Mouse (Mus musculus): Measurements from ENCODE around the gene Srgap3.

DNA sequence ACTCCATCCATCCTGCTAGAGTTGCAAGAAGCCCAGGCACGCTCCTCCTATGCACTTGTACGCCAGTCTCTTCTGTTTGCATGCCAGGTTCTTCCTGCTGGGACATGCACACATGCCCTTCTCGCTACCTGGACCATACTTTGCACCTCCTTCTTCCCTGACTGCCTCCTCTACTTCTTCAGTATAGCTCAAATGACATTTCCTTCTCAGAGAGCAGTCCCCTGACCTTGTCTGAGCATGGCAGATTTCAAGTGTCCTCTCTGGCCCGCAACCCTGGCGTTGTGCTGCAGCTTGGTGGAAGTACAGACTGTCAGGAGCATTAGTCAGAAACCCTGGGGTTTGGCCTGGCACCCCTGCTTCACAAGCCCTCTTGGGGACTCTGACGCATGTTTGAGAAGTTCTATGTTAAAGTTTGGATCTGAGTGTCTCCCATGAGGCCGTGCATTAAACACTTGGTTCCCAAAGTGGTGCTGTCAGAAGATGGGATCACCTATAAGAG lies 128.6 kb downstream of the Srgap3 start:
- no peak for TF ChIP-seq TAL1 (IDR thresholded peaks at IDR 0.05; ENCODE audit: low read length)
- TF ChIP-seq GATA1 (IDR thresholded peaks at IDR 0.05; ENCODE audit: low read length) = no peak

All from erythroblast, embryonic 14.5 days (primary cell).